21 mouse cellular contexts compared by ENCODE assay signal in the genomic region with DNA sequence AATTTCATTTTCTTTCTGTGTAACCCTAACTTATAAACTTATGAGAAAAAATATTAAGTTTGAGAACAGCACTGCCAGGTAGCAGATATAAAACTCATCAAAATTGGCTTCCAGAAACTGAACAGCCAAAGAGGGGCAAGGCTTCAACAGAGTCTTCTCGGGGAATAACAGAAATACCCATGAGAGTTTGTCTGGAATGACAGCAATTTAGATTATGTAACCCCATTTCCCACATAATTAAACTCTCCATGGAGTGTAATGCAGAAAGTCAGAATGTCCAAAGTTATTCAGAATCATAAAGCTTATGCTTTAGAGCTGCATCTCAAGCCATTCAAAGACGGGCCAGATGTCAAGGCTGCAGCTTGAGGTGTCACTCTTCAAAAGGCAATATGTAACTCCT.
"Had no signal": no experiment of that assay in that cellular context is flagged by ENCODE, and none has a peak within 500 bp of the region (broad histone marks: within the 10 kb centered on the region; RNA-seq: fewer than 3 reads in every experiment).

No protein-coding gene starts in this region.

- DNase-seq: gastrocnemius, adult 2 months; gastrocnemius, postnatal 10 days; gastrocnemius, postnatal 25 days; heart, adult 18-20 months; heart, postnatal 10 days; heart, postnatal 4 days; kidney, adult 18-20 months; kidney, postnatal 10 days; kidney, postnatal 4 days had no signal

- H3K36me3 ChIP-seq: heart, embryonic 10.5 days; heart, embryonic 12.5 days; hindbrain, embryonic 10.5 days; hindbrain, embryonic 12.5 days; intestine, embryonic 15.5 days; limb, embryonic 13.5 days; limb, embryonic 15.5 days; liver, embryonic 12.5 days had no signal

- H3K9me3 ChIP-seq: heart, embryonic 10.5 days; heart, embryonic 12.5 days; hindbrain, embryonic 10.5 days; hindbrain, embryonic 12.5 days; intestine, embryonic 15.5 days; limb, embryonic 13.5 days; limb, embryonic 15.5 days; liver, embryonic 12.5 days had no signal

- H3K27me3 ChIP-seq: heart, embryonic 12.5 days; hindbrain, embryonic 12.5 days; intestine, embryonic 15.5 days; limb, embryonic 13.5 days; limb, embryonic 15.5 days; liver, embryonic 12.5 days had no signal

- H3K4me1 ChIP-seq: heart, embryonic 10.5 days; heart, embryonic 12.5 days; hindbrain, embryonic 10.5 days; hindbrain, embryonic 12.5 days; intestine, embryonic 15.5 days; limb, embryonic 13.5 days; limb, embryonic 15.5 days; liver, embryonic 12.5 days had no signal

- H3K27ac ChIP-seq: gastrocnemius, adult 2 months; heart, embryonic 10.5 days; hindbrain, embryonic 10.5 days; hindbrain, embryonic 12.5 days; hindbrain, embryonic 14.5 days; intestine, embryonic 15.5 days; layer of hippocampus, adult 2 months; left cerebral cortex, adult 2 months; limb, embryonic 13.5 days; limb, embryonic 15.5 days; liver, embryonic 12.5 days; liver, embryonic 14.5 days had no signal

- H3K4me3 ChIP-seq: gastrocnemius, adult 2 months; heart, embryonic 10.5 days; heart, embryonic 12.5 days; hindbrain, embryonic 10.5 days; hindbrain, embryonic 12.5 days; intestine, embryonic 15.5 days; layer of hippocampus, adult 2 months; left cerebral cortex, adult 2 months; limb, embryonic 13.5 days; limb, embryonic 15.5 days; liver, embryonic 12.5 days had no signal
